Mouse (Mus musculus): Measurements from ENCODE around the gene Ccdc116. TPM values are rescaled to one million over a fixed set of nuclear protein-coding genes. Genes with fewer than 3 reads are reported as not detected.
A peak's percentile ranks its signal among the peaks of the same experiment; 100 is the strongest.

Gene Ccdc116
- polyA plus RNA-seq, 1 experiment from 2014 or later = 3.4 TPM

- Histone ChIP-seq H3K27ac (replicated peaks) (no peak overlapping the region), H3K9ac (peak overlapping the region; percentile 38), H3K36me3 (no peaks in the 10 kb centered on the region), H3K4me3 (peak overlapping the region; percentile 47), H3K4me2 (peak overlapping the region; percentile 89), H3K4me1 (replicated peaks) (peaks cover 25% of the 10 kb centered on the region), H3K9me3 (no peaks in the 10 kb centered on the region), H3K27me3 (no peaks in the 10 kb centered on the region)
- peak; percentile 42 for ATAC-seq (ENCODE audit: low FRiP score, low read depth)
- WGBS = under 1% methylated on average over 22 of the region's 22 CpGs
Measured at GRCm38 (mm10) chr16:17124119-17124870, 22.7 kb downstream of the Ccdc116 start.

- Histone ChIP-seq H3K4me1 (replicated peaks) (peaks cover 25% of the 10 kb centered on the region), H3K9ac (0 out of 2 replicates have a peak overlapping the region, but pooled peaks have one; percentile 10), H3K27me3 (no peaks in the 10 kb centered on the region), H3K4me2 (peak overlapping the region; percentile 48), H3K9me3 (no peaks in the 10 kb centered on the region), H3K27ac (replicated peaks) (no peak overlapping the region), H3K4me3 (peak overlapping the region; percentile 18; the same call in 1 of the 2 replicates), H3K36me3 (no peaks in the 10 kb centered on the region)
- 43% methylated on average over 14 of the region's 14 CpGs for WGBS
- ATAC-seq (ENCODE audit: low FRiP score, low read depth) = peak; percentile 36; the same call in 1 of the 2 replicates
Measured at GRCm38 (mm10) chr16:17121569-17121968, 25.5 kb downstream of the Ccdc116 start.

GRCm38 (mm10) chr16:17117309-17117799 is 29.7 kb downstream of the Ccdc116 start:
- Histone ChIP-seq H3K4me2 (no peak overlapping the region), H3K4me3 (no peak overlapping the region), H3K27me3 (no peaks in the 10 kb centered on the region), H3K36me3 (no peaks in the 10 kb centered on the region), H3K9ac (no peak overlapping the region), H3K4me1 (replicated peaks) (0 out of 2 replicates have a peak, but pooled peaks cover 4% of the 10 kb centered on the region), H3K9me3 (no peaks in the 10 kb centered on the region), H3K27ac (replicated peaks) (no peak overlapping the region)
- no peak for ATAC-seq (ENCODE audit: low FRiP score, low read depth)
- WGBS = 87% methylated on average over 5 of the region's 5 CpGs

- 9% methylated on average over 38 of the region's 38 CpGs for WGBS
Measured at GRCm38 (mm10) chr16:17110771-17111743, 36.0 kb downstream of the Ccdc116 start, which contains the start of gene Ppil2. Gene Ppil2, minus strand, starts transcription at chr16:17111257.

GRCm38 (mm10) chr16:17104600-17104999 is 42.4 kb downstream of the Ccdc116 start:
- Histone ChIP-seq H3K27me3 (no peaks in the 10 kb centered on the region), H3K27ac (replicated peaks) (no peak overlapping the region), H3K36me3 (peaks cover 36% of the 10 kb centered on the region), H3K4me3 (no peak overlapping the region), H3K4me2 (no peak overlapping the region), H3K9me3 (no peaks in the 10 kb centered on the region), H3K4me1 (replicated peaks) (peaks cover 7% of the 10 kb centered on the region), H3K9ac (no peak overlapping the region)
- ATAC-seq (ENCODE audit: low FRiP score, low read depth) = no peak
- 79% methylated on average over 4 of the region's 4 CpGs for WGBS

More at GRCm38 (mm10) chr16:17110771-17111743, 36.0 kb downstream of the Ccdc116 start, which contains the start of gene Ppil2:
- Histone ChIP-seq H3K9me3 (no peaks in the 10 kb centered on the region), H3K4me1 (replicated peaks) (peaks cover 11% of the 10 kb centered on the region), H3K9ac (peak within 1 kb of the TSS; percentile 65), H3K27ac (replicated peaks) (peak within 1 kb of the TSS; percentile 69), H3K4me3 (peak within 1 kb of the TSS; percentile 72), H3K4me2 (peak within 1 kb of the TSS; percentile 67), H3K27me3 (no peaks in the 10 kb centered on the region), H3K36me3 (peaks cover 20% of the 10 kb centered on the region)
- peak; percentile 93 for ATAC-seq (ENCODE audit: low FRiP score, low read depth)

GRCm38 (mm10) chr16:17102630-17103220 is 44.3 kb downstream of the Ccdc116 start:
- Histone ChIP-seq H3K4me2 (no peak overlapping the region), H3K36me3 (peaks cover 40% of the 10 kb centered on the region), H3K4me1 (replicated peaks) (0 out of 2 replicates have a peak, but pooled peaks cover 5% of the 10 kb centered on the region), H3K9ac (no peak overlapping the region), H3K27ac (replicated peaks) (no peak overlapping the region), H3K4me3 (no peak overlapping the region), H3K9me3 (no peaks in the 10 kb centered on the region), H3K27me3 (no peaks in the 10 kb centered on the region)
- WGBS = 66% methylated on average over 7 of the region's 7 CpGs
- ATAC-seq (ENCODE audit: low FRiP score, low read depth) = peak; percentile 59

GRCm38 (mm10) chr16:17096938-17097337 is 50.1 kb downstream of the Ccdc116 start:
- Histone ChIP-seq H3K27me3 (no peaks in the 10 kb centered on the region), H3K4me3 (no peak overlapping the region), H3K4me1 (replicated peaks) (no peaks in the 10 kb centered on the region), H3K27ac (replicated peaks) (no peak overlapping the region), H3K9me3 (no peaks in the 10 kb centered on the region), H3K4me2 (no peak overlapping the region), H3K36me3 (peaks cover 62% of the 10 kb centered on the region), H3K9ac (no peak overlapping the region)
- over 99% methylated on average over 3 of the region's 3 CpGs for WGBS
- ATAC-seq (ENCODE audit: low FRiP score, low read depth) = no peak

MicroRNAs within 50 kb of the gene (microRNA counts, 519-probe panel; counts per million panel counts)
- microRNA mmu-miR-130b (3,784 counts per million, percentile 80 among the panel's probes with 10 or more counts), microRNA mmu-miR-301b (3,227 counts per million, percentile 65 among the panel's probes with 10 or more counts)

Small RNA genes lying within 50 kb of the gene (microRNA-seq; reads per million reads assigned to microRNA genes)
- gene Mir130b = 4,253 reads per million, percentile 90 among the genes with 10 or more reads in this experiment
- 115 reads per million, percentile 53 among the genes with 10 or more reads in this experiment for gene Mir301b

Other genes with a start within 250 kb of the Ccdc116 start
- gene Mapk1, start 163.8 kb downstream of the Ccdc116 start, polyA plus RNA-seq (2015; fragmentation: Nextera tagmentation; extraction: Ambion mirVana) = 187 and 189 TPM in 2 replicates
- 120 and 131 TPM in 2 replicates for gene Ypel1, start 77.5 kb downstream of the Ccdc116 start, polyA plus RNA-seq (2015; fragmentation: Nextera tagmentation; extraction: Ambion mirVana)
- gene Ppil2, start 36.0 kb downstream of the Ccdc116 start, polyA plus RNA-seq (2015; fragmentation: Nextera tagmentation; extraction: Ambion mirVana) = 142 and 148 TPM in 2 replicates
- gene 2610318N02Rik, start 22.1 kb downstream of the Ccdc116 start, polyA plus RNA-seq (2015; fragmentation: Nextera tagmentation; extraction: Ambion mirVana) = 12.4 and 18.7 TPM in 2 replicates
- 37.4 and 38.3 TPM in 2 replicates for gene Sdf2l1, start 14.8 kb downstream of the Ccdc116 start, polyA plus RNA-seq (2015; fragmentation: Nextera tagmentation; extraction: Ambion mirVana)
- gene Ydjc, start 2.6 kb downstream of the Ccdc116 start, polyA plus RNA-seq (2015; fragmentation: Nextera tagmentation; extraction: Ambion mirVana) = 44.3 and 48.1 TPM in 2 replicates
- 281 and 286 TPM in 2 replicates for gene Ube2l3, start 55.4 kb upstream of the Ccdc116 start, polyA plus RNA-seq (2015; fragmentation: Nextera tagmentation; extraction: Ambion mirVana)
- 1.8 and 1.9 TPM in 2 replicates for gene Rimbp3, start 61.4 kb upstream of the Ccdc116 start, polyA plus RNA-seq (2015; fragmentation: Nextera tagmentation; extraction: Ambion mirVana)
- 7.3 and 7.5 TPM in 2 replicates for gene Hic2, start 86.3 kb upstream of the Ccdc116 start, polyA plus RNA-seq (2015; fragmentation: Nextera tagmentation; extraction: Ambion mirVana)
- gene Tmem191c, start 128.8 kb upstream of the Ccdc116 start, polyA plus RNA-seq (2015; fragmentation: Nextera tagmentation; extraction: Ambion mirVana) = 75.2 and 81.9 TPM in 2 replicates
- 3.6 and 4.4 TPM in 2 replicates for gene Serpind1, start 184.1 kb upstream of the Ccdc116 start, polyA plus RNA-seq (2015; fragmentation: Nextera tagmentation; extraction: Ambion mirVana)